In the genomic region with DNA sequence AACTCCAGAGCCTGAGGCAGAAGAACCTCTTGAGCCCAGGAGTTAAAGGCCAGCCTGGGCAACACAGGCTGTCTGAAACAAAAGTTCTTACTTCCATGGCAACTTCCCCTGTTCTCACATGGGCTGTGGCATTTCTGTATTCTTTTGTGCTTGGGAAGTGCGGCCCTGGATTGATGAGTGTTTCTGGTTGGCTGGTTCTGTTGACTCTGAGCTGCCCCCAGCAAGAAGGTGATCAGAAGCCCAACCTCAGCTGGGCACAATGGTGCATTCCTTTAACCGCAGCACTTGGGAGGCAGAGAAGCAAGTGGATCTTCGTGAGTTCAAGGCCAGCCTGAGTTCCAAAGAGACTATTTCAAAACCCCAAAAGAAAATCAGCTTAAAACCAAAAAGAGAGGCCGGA, we compare ENCODE assay signal across 18 mouse cellular contexts. TPM values are rescaled to one million over a fixed set of nuclear protein-coding genes. Genes with fewer than 3 reads are reported as not detected.
DNase-seq lines count a peak whose midpoint lies in the region; ATAC-seq lines count a peak whose summit lies in the region.
"Had no signal": no experiment of that assay in that cellular context is flagged by ENCODE, and none has a peak within 500 bp of the region (broad histone marks: within the 10 kb centered on the region; RNA-seq: fewer than 3 reads in every experiment).

No protein-coding gene starts in this region.

- DNase-seq in midbrain, embryonic 10.5 days (ENCODE audit: low spot score), result no peak
- DNase-seq in embryo, embryonic 10.5 days (ENCODE audit: low spot score), result peak; percentile 28
- DNase-seq in layer of hippocampus, postnatal 25 days (ENCODE audit: extremely low spot score in 1 of 2, low spot score in 1 of 2), result no peak
- DNase-seq in left cerebral cortex, postnatal 10 days (ENCODE audit: extremely low spot score in 1 of 2, low spot score in 2 of 2), result no peak
- DNase-seq: adrenal gland, adult 2 months; cerebellum, adult 9-10 months; gastrocnemius, postnatal 10 days; left cerebral cortex, postnatal 4 days; thymus, adult 18-20 months had no signal

- no peak overlapping the region for H3K4me2 ChIP-seq in hindbrain, embryonic 12.5 days (replicated peaks)
- H3K4me2 ChIP-seq in hindbrain, embryonic 16.5 days (ENCODE audit: low read length), result no peak overlapping the region
- no peak overlapping the region for H3K4me2 ChIP-seq in midbrain, embryonic 13.5 days (replicated peaks)
- H3K4me2 ChIP-seq: liver, embryonic 15.5 days had no signal

- no peak for ATAC-seq in hindbrain, embryonic 12.5 days (ENCODE audit: low FRiP score)
- ATAC-seq in hindbrain, embryonic 16.5 days, result no peak
- no peak for ATAC-seq in midbrain, embryonic 13.5 days
- ATAC-seq: CD4-positive, CD25-positive, alpha-beta regulatory T cell, adult 4 months; forebrain, embryonic 14.5 days; Patski had no signal

- 53% methylated on average over 4 of the region's 4 CpGs for WGBS in hindbrain, embryonic 12.5 days
- 63% methylated on average over 4 of the region's 4 CpGs for WGBS in hindbrain, embryonic 16.5 days
- WGBS in midbrain, embryonic 10.5 days, result 71% methylated on average over 4 of the region's 4 CpGs
- 62% methylated on average over 4 of the region's 4 CpGs for WGBS in midbrain, embryonic 13.5 days

- H3K4me1 ChIP-seq in hindbrain, embryonic 12.5 days, result 0 out of 2 replicates have a peak, but pooled peaks cover 9% of the 10 kb centered on the region
- no peaks in the 10 kb centered on the region for H3K4me1 ChIP-seq in hindbrain, embryonic 16.5 days (ENCODE audit: control insufficient read depth, insufficient read depth, low read depth, low read length)
- peaks cover 46% of the 10 kb centered on the region for H3K4me1 ChIP-seq in midbrain, embryonic 10.5 days
- peaks cover 10% of the 10 kb centered on the region for H3K4me1 ChIP-seq in midbrain, embryonic 13.5 days (replicated peaks)
- H3K4me1 ChIP-seq: megakaryocyte, embryonic 14.5 days had no signal

- H3K9me3 ChIP-seq in hindbrain, embryonic 12.5 days (replicated peaks), result no peaks in the 10 kb centered on the region
- no peaks in the 10 kb centered on the region for H3K9me3 ChIP-seq in hindbrain, embryonic 16.5 days (ENCODE audit: control insufficient read depth, low read length)
- no peaks in the 10 kb centered on the region for H3K9me3 ChIP-seq in midbrain, embryonic 10.5 days (replicated peaks)
- H3K9me3 ChIP-seq in midbrain, embryonic 13.5 days, result no peaks in the 10 kb centered on the region
- H3K9me3 ChIP-seq: liver, embryonic 15.5 days; megakaryocyte, embryonic 14.5 days had no signal

- intact Hi-C loops in left cerebral cortex, postnatal 10 days (cut with DNase I), result no loop called here

- H3K27me3 ChIP-seq in hindbrain, embryonic 12.5 days, result 0 out of 2 replicates have a peak, but pooled peaks cover 4% of the 10 kb centered on the region
- H3K27me3 ChIP-seq in hindbrain, embryonic 16.5 days (replicated peaks; ENCODE audit: control insufficient read depth, insufficient read depth, low read length), result no peaks in the 10 kb centered on the region; the same call in 1 of the 2 replicates
- no peaks in the 10 kb centered on the region for H3K27me3 ChIP-seq in midbrain, embryonic 10.5 days (ENCODE audit: low read depth, poor library complexity, severe bottlenecking)
- no peaks in the 10 kb centered on the region for H3K27me3 ChIP-seq in midbrain, embryonic 13.5 days
- H3K27me3 ChIP-seq: liver, embryonic 15.5 days; Patski had no signal

- no peak overlapping the region for H3K9ac ChIP-seq in hindbrain, embryonic 12.5 days
- no peak overlapping the region for H3K9ac ChIP-seq in hindbrain, embryonic 16.5 days (ENCODE audit: low read depth, low read length)
- no peak overlapping the region for H3K9ac ChIP-seq in midbrain, embryonic 13.5 days (replicated peaks)
- H3K9ac ChIP-seq: liver, embryonic 15.5 days had no signal

- no peak overlapping the region for H3K4me3 ChIP-seq in hindbrain, embryonic 12.5 days
- no peak overlapping the region for H3K4me3 ChIP-seq in hindbrain, embryonic 16.5 days (ENCODE audit: low read length)
- no peak overlapping the region for H3K4me3 ChIP-seq in midbrain, embryonic 10.5 days
- H3K4me3 ChIP-seq in midbrain, embryonic 13.5 days (replicated peaks), result no peak overlapping the region
- H3K4me3 ChIP-seq: liver, embryonic 15.5 days; megakaryocyte, embryonic 14.5 days; myocyte had no signal

- 0 out of 2 replicates have a peak overlapping the region, but pooled peaks have one; percentile 12 for H3K27ac ChIP-seq in hindbrain, embryonic 12.5 days
- no peak overlapping the region for H3K27ac ChIP-seq in hindbrain, embryonic 16.5 days (ENCODE audit: low read depth, low read length)
- peak overlapping the region; percentile 39 for H3K27ac ChIP-seq in midbrain, embryonic 10.5 days (replicated peaks)
- no peak overlapping the region for H3K27ac ChIP-seq in midbrain, embryonic 13.5 days
- H3K27ac ChIP-seq: liver, embryonic 15.5 days had no signal

- H3K36me3 ChIP-seq in hindbrain, embryonic 12.5 days, result no peaks in the 10 kb centered on the region
- no peaks in the 10 kb centered on the region for H3K36me3 ChIP-seq in hindbrain, embryonic 16.5 days (ENCODE audit: control insufficient read depth, insufficient read depth, low read length)
- no peaks in the 10 kb centered on the region for H3K36me3 ChIP-seq in midbrain, embryonic 10.5 days
- H3K36me3 ChIP-seq in midbrain, embryonic 13.5 days, result no peaks in the 10 kb centered on the region
- H3K36me3 ChIP-seq: liver, embryonic 15.5 days had no signal

RNA-seq across cellular contexts. Expression of gene Cdh1, which starts 34.3 kb away (rescaled TPM):
- 6.9 and 9.2 TPM in 2 replicates for polyA plus RNA-seq in hindbrain, embryonic 12.5 days (2016; fragmentation: Nextera tagmentation; extraction: Ambion mirVana)
- polyA plus RNA-seq in hindbrain, embryonic 16.5 days (2015; fragmentation: Nextera tagmentation; extraction: Ambion mirVana), result 4.6 and 6.5 TPM in 2 replicates
- polyA plus RNA-seq in midbrain, embryonic 10.5 days (2016; fragmentation: Nextera tagmentation; extraction: Ambion mirVana), result 8.2 and 8.7 TPM in 2 replicates
- 3.3 and 4.0 TPM in 2 replicates for polyA plus RNA-seq in midbrain, embryonic 13.5 days (2015; fragmentation: Nextera tagmentation; extraction: Ambion mirVana)
- total RNA-seq in layer of hippocampus, postnatal 25 days (2021), result under 1 TPM; 0.42 to 0.59 TPM
- 1 to 10 TPM; 2.6 to 3.1 TPM for total RNA-seq in left cerebral cortex, postnatal 10 days (2021)

RNA-seq across cellular contexts. Expression of gene Tango6, which starts 45.4 kb away (rescaled TPM):
- polyA plus RNA-seq in hindbrain, embryonic 12.5 days (2016; fragmentation: Nextera tagmentation; extraction: Ambion mirVana), result 10.3 and 10.8 TPM in 2 replicates
- polyA plus RNA-seq in hindbrain, embryonic 16.5 days (2015; fragmentation: Nextera tagmentation; extraction: Ambion mirVana), result 5.5 and 5.9 TPM in 2 replicates
- polyA plus RNA-seq in midbrain, embryonic 10.5 days (2016; fragmentation: Nextera tagmentation; extraction: Ambion mirVana), result 13.8 and 14.2 TPM in 2 replicates
- 7.5 and 7.7 TPM in 2 replicates for polyA plus RNA-seq in midbrain, embryonic 13.5 days (2015; fragmentation: Nextera tagmentation; extraction: Ambion mirVana)
- total RNA-seq in layer of hippocampus, postnatal 25 days (2021), result 1 to 10 TPM; 5.7 to 7.1 TPM
- total RNA-seq in left cerebral cortex, postnatal 10 days (2021), result 1 to 10 TPM; 6.1 to 6.8 TPM

Comparison
In these comparisons a context has a peak if more than half of its experiments do, and no peak if none do; other contexts are left out.
1. H3K27ac ChIP-seq: peak in hindbrain, embryonic 12.5 days (single experiment) and midbrain, embryonic 10.5 days (single experiment); none in hindbrain, embryonic 16.5 days (single experiment) and midbrain, embryonic 13.5 days (single experiment).